Mouse (Mus musculus) bone marrow, adult 2 months (tissue): ENCODE results near the gene Gpr18.

Experiments
- CTCF ChIP-seq: fragments of 200-500 bp; IDR thresholded peaks from 2 replicates; pipeline ENCODE4 v1.5.1; 2011; ENCODE audit warnings: low read length, control low read depth; ENCODE audit not compliant: control insufficient read depth, insufficient read depth
- POLR2A ChIP-seq: fragments of 200-500 bp; IDR thresholded peaks from 2 replicates; pipeline ENCODE4 v1.6.1; 2011; ENCODE audit warnings: low read depth, mild to moderate bottlenecking, control low read depth, low read length, borderline replicate concordance; ENCODE audit not compliant: control insufficient read depth

- TF ChIP-seq CTCF (no peak), POLR2A (no peak)
Observed at GRCm38 (mm10) chr14:121946131-121946530, 30.6 kb upstream of the Gpr18 start.
